Mouse (Mus musculus) sigmoid colon, adult 10 weeks (tissue): ENCODE results near the gene Gm4175. TPM values are rescaled to one million over a fixed set of nuclear protein-coding genes. Genes with fewer than 3 reads are reported as not detected.

ENCODE experiments used
- polyA plus RNA-seq: library from polyadenylated mRNA; stranded (reverse); fragments of 350-450 nt; fragmentation: Illumina TruSeq; extraction: RNeasy Lipid Tissue Mini Kit (QIAGEN cat#74804); gene quantifications from one replicate; pipeline ENCODE4 v1.2.3, GENCODE M21; 2014; ENCODE audit warnings: low read depth, low replicate concordance

The Gm4175 gene
- not detected for polyA plus RNA-seq

GRCm38 (mm10) chr7:21761375-21761774, at the start of gene Gm4175:
Gm4175 (minus strand) TSS chr7:21761475.

GRCm38 (mm10) chr7:21796628-21797027, 35.4 kb upstream of the Gm4175 start, which contains the start of gene Gm4177:
Gm4177 (minus strand) TSS chr7:21796728.

Other genes starting within 250 kb of the Gm4175 start
- gene Vmn1r130, start 249.7 kb downstream of the Gm4175 start, polyA plus RNA-seq, result not detected
- not detected for gene Vmn1r131, start 215.4 kb downstream of the Gm4175 start, polyA plus RNA-seq
- not detected for gene Vmn1r132, start 147.4 kb downstream of the Gm4175 start, polyA plus RNA-seq
- gene Gm4177, start 35.3 kb upstream of the Gm4175 start, polyA plus RNA-seq, result not detected
- not detected for gene Vmn1r135, start 70.9 kb upstream of the Gm4175 start, polyA plus RNA-seq
- not detected for gene Gm5725, start 82.8 kb upstream of the Gm4175 start, polyA plus RNA-seq
- not detected for gene Gm5891, start 159.8 kb upstream of the Gm4175 start, polyA plus RNA-seq
- not detected for gene Vmn1r137, start 233.1 kb upstream of the Gm4175 start, polyA plus RNA-seq